In the genomic region with DNA sequence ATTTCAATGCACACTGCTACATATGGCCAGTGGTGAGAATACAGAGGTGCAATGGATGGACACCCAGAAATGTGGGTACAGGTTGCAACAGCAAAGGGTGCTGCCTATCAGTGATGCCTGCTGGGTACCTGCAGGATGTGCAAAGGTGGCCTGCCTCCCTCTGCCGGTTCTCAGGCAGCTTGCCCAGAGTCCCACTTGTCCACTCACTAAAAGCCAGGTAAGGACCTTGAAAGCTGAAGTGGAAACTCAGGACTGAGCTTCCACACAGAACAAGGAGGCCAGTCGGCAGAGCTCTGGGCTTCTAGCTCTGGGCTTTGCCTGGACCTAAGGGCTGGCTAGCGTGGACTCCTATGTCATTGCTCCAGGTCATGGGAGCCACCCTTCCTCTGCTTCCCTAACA, we compare ENCODE assay signal across 9 mouse cellular contexts. TPM values are rescaled to one million over a fixed set of nuclear protein-coding genes. Genes with fewer than 3 reads are reported as not detected.
DNase-seq lines count a peak whose midpoint lies in the region; ATAC-seq lines count a peak whose summit lies in the region.
"Had no signal": no experiment of that assay in that cellular context is flagged by ENCODE, and none has a peak within 500 bp of the region (broad histone marks: within the 10 kb centered on the region; RNA-seq: fewer than 3 reads in every experiment).

No protein-coding gene starts in this region.

- peak overlapping the region; percentile 59 to 76 for H3K27ac ChIP-seq in heart, embryonic 14.5 days (replicated peaks in 1 of 2; ENCODE audit: control insufficient read depth in 1 of 2, insufficient read depth in 1 of 2, low read depth in 2 of 2, low read length in 2 of 2)
- H3K27ac ChIP-seq in embryonic facial prominence, embryonic 11.5 days (replicated peaks; ENCODE audit: low read depth, low read length): peak overlapping the region; percentile 84
- H3K27ac ChIP-seq in hindbrain, embryonic 10.5 days: peak overlapping the region; percentile 75

- H3K27me3 ChIP-seq in heart, embryonic 14.5 days (ENCODE audit: control insufficient read depth, insufficient read depth, low read length): peaks cover 27% of the 10 kb centered on the region
- H3K27me3 ChIP-seq in embryonic facial prominence, embryonic 11.5 days (ENCODE audit: control insufficient read depth, insufficient read depth, low read length): peaks cover 56% of the 10 kb centered on the region
- peaks cover 100% of the 10 kb centered on the region for H3K27me3 ChIP-seq in hindbrain, embryonic 10.5 days (ENCODE audit: insufficient read depth, poor library complexity, severe bottlenecking)

- no peak for DNase-seq in heart, adult 18-20 months
- no peak for DNase-seq in embryonic facial prominence, embryonic 11.5 days (ENCODE audit: low spot score)
- DNase-seq in hindbrain, embryonic 10.5 days (ENCODE audit: low spot score): no peak
- DNase-seq in lung, postnatal 14 days: peak; percentile 38
- DNase-seq in frontal cortex, postnatal 10 days (ENCODE audit: low spot score in 2 of 2): no peak
- no peak for DNase-seq in urinary bladder, postnatal 10 days (ENCODE audit: low spot score)
- no peak for DNase-seq in gastrocnemius, postnatal 4 days (ENCODE audit: low spot score in 2 of 2)
- DNase-seq: kidney, adult 9 months had no signal

- peaks cover 36 to 69% of the 10 kb centered on the region in 2 experiments for H3K4me1 ChIP-seq in heart, embryonic 14.5 days (ENCODE audit: control insufficient read depth in 2 of 2, insufficient read depth in 2 of 2, low read length in 2 of 2)
- peaks cover 47% of the 10 kb centered on the region for H3K4me1 ChIP-seq in embryonic facial prominence, embryonic 11.5 days (ENCODE audit: control insufficient read depth, insufficient read depth, low read length)
- H3K4me1 ChIP-seq in hindbrain, embryonic 10.5 days (replicated peaks): peaks cover 84% of the 10 kb centered on the region

- no peak overlapping the region for H3K4me2 ChIP-seq in heart, embryonic 14.5 days (ENCODE audit: low read length)
- no peak overlapping the region for H3K4me2 ChIP-seq in embryonic facial prominence, embryonic 11.5 days (ENCODE audit: low read depth, low read length)

- 52% methylated on average over 3 of the region's 3 CpGs for WGBS in heart, embryonic 14.5 days
- WGBS in embryonic facial prominence, embryonic 11.5 days: 48% methylated on average over 3 of the region's 3 CpGs
- 50% methylated on average over 3 of the region's 3 CpGs for WGBS in hindbrain, embryonic 10.5 days

- no peaks in the 10 kb centered on the region for H3K9me3 ChIP-seq in heart, embryonic 14.5 days (ENCODE audit: control insufficient read depth, low read length)
- H3K9me3 ChIP-seq in embryonic facial prominence, embryonic 11.5 days (replicated peaks; ENCODE audit: control insufficient read depth, low read length): no peaks in the 10 kb centered on the region
- no peaks in the 10 kb centered on the region for H3K9me3 ChIP-seq in hindbrain, embryonic 10.5 days

- no peak for ATAC-seq in heart, embryonic 14.5 days (ENCODE audit: insufficient number of reproducible peaks, insufficient read depth, low FRiP score, low read depth)
- no peak for ATAC-seq in embryonic facial prominence, embryonic 11.5 days (replicated peaks; ENCODE audit: insufficient number of reproducible peaks, low FRiP score, low TSS enrichment, low read depth)

- 0 out of 2 replicates have a peak, but pooled peaks cover 7% of the 10 kb centered on the region for H3K36me3 ChIP-seq in heart, embryonic 14.5 days (ENCODE audit: control insufficient read depth, insufficient read depth, low read length)
- no peaks in the 10 kb centered on the region for H3K36me3 ChIP-seq in embryonic facial prominence, embryonic 11.5 days (replicated peaks; ENCODE audit: control insufficient read depth, insufficient read depth, low read depth, low read length)
- H3K36me3 ChIP-seq in hindbrain, embryonic 10.5 days: no peaks in the 10 kb centered on the region

- no peak overlapping the region for H3K9ac ChIP-seq in heart, embryonic 14.5 days (ENCODE audit: low read length)
- H3K9ac ChIP-seq in embryonic facial prominence, embryonic 11.5 days (replicated peaks; ENCODE audit: low read length): no peak overlapping the region; the same call in 1 of the 2 replicates

- H3K4me3 ChIP-seq in heart, embryonic 14.5 days (ENCODE audit: control insufficient read depth in 1 of 2, insufficient read depth in 1 of 2, low read depth in 1 of 2, low read length in 2 of 2): no peak overlapping the region
- no peak overlapping the region for H3K4me3 ChIP-seq in embryonic facial prominence, embryonic 11.5 days (ENCODE audit: low read depth, low read length)
- peak overlapping the region; percentile 24; the same call in 1 of the 2 replicates for H3K4me3 ChIP-seq in hindbrain, embryonic 10.5 days

RNA-seq across cellular contexts. Expression of a gene that starts 10.1 kb away (rescaled TPM):
- polyA plus RNA-seq in heart, embryonic 14.5 days (2014; fragmentation: Nextera tagmentation; extraction: Ambion mirVana): 12.1 and 13.7 TPM in 2 replicates
- 1 to 10 TPM; 3.1 to 4.4 TPM for total RNA-seq in heart, adult 18-20 months (2021)
- 4.6 and 5.3 TPM in 2 replicates for polyA plus RNA-seq in embryonic facial prominence, embryonic 11.5 days (2014; fragmentation: Nextera tagmentation; extraction: Ambion mirVana)
- polyA plus RNA-seq in hindbrain, embryonic 10.5 days (2016; fragmentation: Nextera tagmentation; extraction: Ambion mirVana): 5.6 and 6.5 TPM in 2 replicates
- 1 to 10 TPM; 6.0 to 7.1 TPM for total RNA-seq in gastrocnemius, postnatal 4 days (2021)

RNA-seq across cellular contexts. Expression of a gene that starts 11.5 kb away (rescaled TPM):
- polyA plus RNA-seq in heart, embryonic 14.5 days (2014; fragmentation: Nextera tagmentation; extraction: Ambion mirVana): 5.2 and 5.9 TPM in 2 replicates
- under 1 TPM; 0.40 to 0.69 TPM for total RNA-seq in heart, adult 18-20 months (2021)
- polyA plus RNA-seq in embryonic facial prominence, embryonic 11.5 days (2014; fragmentation: Nextera tagmentation; extraction: Ambion mirVana): 3.6 and 5.7 TPM in 2 replicates
- 0.54 and 1.9 TPM in 2 replicates for polyA plus RNA-seq in hindbrain, embryonic 10.5 days (2016; fragmentation: Nextera tagmentation; extraction: Ambion mirVana)
- 10 to 100 TPM in 1 of 2 experiments, 1 to 10 TPM in 1; 7.8 to 10.2 TPM for total RNA-seq in gastrocnemius, postnatal 4 days (2021)

RNA-seq across cellular contexts. Expression of a gene that starts 23.6 kb away (rescaled TPM):
- 15.1 and 17.4 TPM in 2 replicates for polyA plus RNA-seq in heart, embryonic 14.5 days (2014; fragmentation: Nextera tagmentation; extraction: Ambion mirVana)
- total RNA-seq in heart, adult 18-20 months (2021): 10 to 100 TPM; 31.4 to 32.7 TPM
- 21.0 and 21.1 TPM in 2 replicates for polyA plus RNA-seq in embryonic facial prominence, embryonic 11.5 days (2014; fragmentation: Nextera tagmentation; extraction: Ambion mirVana)
- 25.2 and 28.9 TPM in 2 replicates for polyA plus RNA-seq in hindbrain, embryonic 10.5 days (2016; fragmentation: Nextera tagmentation; extraction: Ambion mirVana)
- 10 to 100 TPM; 44.9 to 45.6 TPM for total RNA-seq in gastrocnemius, postnatal 4 days (2021)

RNA-seq across cellular contexts. Expression of a gene that starts 25.2 kb away (rescaled TPM):
- 46.1 and 50.0 TPM in 2 replicates for polyA plus RNA-seq in heart, embryonic 14.5 days (2014; fragmentation: Nextera tagmentation; extraction: Ambion mirVana)
- 10 to 100 TPM; 34.2 to 45.1 TPM for total RNA-seq in heart, adult 18-20 months (2021)
- polyA plus RNA-seq in embryonic facial prominence, embryonic 11.5 days (2014; fragmentation: Nextera tagmentation; extraction: Ambion mirVana): 61.5 and 64.7 TPM in 2 replicates
- 57.8 and 65.9 TPM in 2 replicates for polyA plus RNA-seq in hindbrain, embryonic 10.5 days (2016; fragmentation: Nextera tagmentation; extraction: Ambion mirVana)
- total RNA-seq in gastrocnemius, postnatal 4 days (2021): 10 to 100 TPM; 50.5 to 53.8 TPM

RNA-seq across cellular contexts. Expression of a gene that starts 48.7 kb away (rescaled TPM):
- 36.4 and 43.8 TPM in 2 replicates for polyA plus RNA-seq in heart, embryonic 14.5 days (2014; fragmentation: Nextera tagmentation; extraction: Ambion mirVana)
- 10 to 100 TPM; 11.2 to 13.4 TPM for total RNA-seq in heart, adult 18-20 months (2021)
- polyA plus RNA-seq in embryonic facial prominence, embryonic 11.5 days (2014; fragmentation: Nextera tagmentation; extraction: Ambion mirVana): 86.9 and 89.6 TPM in 2 replicates
- 89.9 and 94.7 TPM in 2 replicates for polyA plus RNA-seq in hindbrain, embryonic 10.5 days (2016; fragmentation: Nextera tagmentation; extraction: Ambion mirVana)
- total RNA-seq in gastrocnemius, postnatal 4 days (2021): 10 to 100 TPM; 21.5 to 26.1 TPM
